22 mouse cellular contexts compared by ENCODE assay signal in genomic region chr8:10985064-10985463, GRCm38 (mm10). TPM values are rescaled to one million over a fixed set of nuclear protein-coding genes. Genes with fewer than 3 reads are reported as not detected.
DNase-seq lines count a peak whose midpoint lies in the region; ATAC-seq lines count a peak whose summit lies in the region.
"Had no signal": no experiment of that assay in that cellular context is flagged by ENCODE, and none has a peak within 500 bp of the region (broad histone marks: within the 10 kb centered on the region; RNA-seq: fewer than 3 reads in every experiment).

No protein-coding gene starts in this region.

- no peaks in the 10 kb centered on the region for H3K9me3 ChIP-seq in liver, embryonic 15.5 days (replicated peaks)
- H3K9me3 ChIP-seq: embryonic facial prominence, embryonic 13.5 days; forebrain, embryonic 10.5 days; heart, embryonic 10.5 days had no signal

- H3K27ac ChIP-seq in liver, embryonic 15.5 days (replicated peaks) = no peak overlapping the region; the same call in 1 of the 2 replicates
- H3K27ac ChIP-seq: embryonic facial prominence, embryonic 13.5 days; forebrain, embryonic 10.5 days; heart, embryonic 10.5 days; hindbrain, embryonic 13.5 days; hindbrain, postnatal 0 days had no signal

- peaks cover 66% of the 10 kb centered on the region for H3K4me1 ChIP-seq in liver, embryonic 15.5 days (replicated peaks)

- no peak overlapping the region for H3K9ac ChIP-seq in liver, embryonic 15.5 days
- H3K9ac ChIP-seq: embryonic facial prominence, embryonic 13.5 days; hindbrain, embryonic 13.5 days had no signal

- H3K4me3 ChIP-seq in liver, embryonic 15.5 days (replicated peaks) = no peak overlapping the region
- H3K4me3 ChIP-seq: embryonic facial prominence, embryonic 13.5 days; forebrain, embryonic 10.5 days; heart, embryonic 10.5 days; hindbrain, embryonic 13.5 days had no signal

- DNase-seq in heart, adult 11 months = peak; percentile 87
- no peak for DNase-seq in heart, postnatal 4 days
- DNase-seq in testis, postnatal 10 days (ENCODE audit: low spot score) = no peak
- no peak for DNase-seq in layer of hippocampus, adult 11-12 months (ENCODE audit: low spot score)
- no peak for DNase-seq in cerebellum, postnatal 4 days (ENCODE audit: low spot score in 2 of 2)
- DNase-seq: adrenal gland, adult 8-10 months; adrenal gland, postnatal 36 days; cerebellum, adult 11 months; cerebellum, adult 8-10 months; cerebellum, postnatal 14 days; gastrocnemius, postnatal 36 days; heart, adult 18-20 months; heart, postnatal 10 days had no signal

- H3K27me3 ChIP-seq in liver, embryonic 15.5 days = no peaks in the 10 kb centered on the region
- H3K27me3 ChIP-seq: CH12.LX; embryonic facial prominence, embryonic 13.5 days; hindbrain, embryonic 13.5 days had no signal

- peak; percentile 53; the same call in 1 of the 2 replicates for ATAC-seq in erythroid progenitor cell, adult 5-6 weeks (replicated peaks; ENCODE audit: low FRiP score, poor library complexity, severe bottlenecking)
- peak; percentile 45; the same call in 1 of the 2 replicates for ATAC-seq in liver, embryonic 15.5 days (ENCODE audit: insufficient read depth)
- ATAC-seq: forebrain, embryonic 14.5 days; hindbrain, postnatal 0 days had no signal

- peaks cover 32% of the 10 kb centered on the region for H3K36me3 ChIP-seq in liver, embryonic 15.5 days (replicated peaks)

- H3K4me2 ChIP-seq in liver, embryonic 15.5 days = 0 out of 2 replicates have a peak overlapping the region, but pooled peaks have one; percentile 18
- H3K4me2 ChIP-seq: embryonic facial prominence, embryonic 13.5 days; hindbrain, embryonic 13.5 days had no signal

- 55% methylated on average over 7 of the region's 7 CpGs for WGBS in liver, embryonic 15.5 days (ENCODE audit: insufficient replicate concordance)

RNA-seq across cellular contexts. Expression of gene Irs2, which starts 23.2 kb away (rescaled TPM):
- 10 to 100 TPM; 39.5 to 47.6 TPM for total RNA-seq in heart, postnatal 4 days (2021)
- total RNA-seq in erythroid progenitor cell, adult 5-6 weeks (2015; ENCODE audit: low replicate concordance) = 13.4 and 14.1 TPM in 2 replicates
- 6.8 and 9.2 TPM in 2 replicates for total RNA-seq in erythroid progenitor cell, adult 5-6 weeks (2017; ENCODE audit: low replicate concordance)
- polyA plus RNA-seq in liver, embryonic 15.5 days (2015; fragmentation: Nextera tagmentation; extraction: Ambion mirVana) = 4.0 and 5.2 TPM in 2 replicates
